Mouse (Mus musculus): ENCODE data around the gene Gm26992.

Gene Gm26992

GRCm38 (mm10) chrX:103484050-103484449 lies 62.2 kb downstream of the Gm26992 start:
- peak in 1 of 2 experiments; percentile 63 for DNase-seq

DNA sequence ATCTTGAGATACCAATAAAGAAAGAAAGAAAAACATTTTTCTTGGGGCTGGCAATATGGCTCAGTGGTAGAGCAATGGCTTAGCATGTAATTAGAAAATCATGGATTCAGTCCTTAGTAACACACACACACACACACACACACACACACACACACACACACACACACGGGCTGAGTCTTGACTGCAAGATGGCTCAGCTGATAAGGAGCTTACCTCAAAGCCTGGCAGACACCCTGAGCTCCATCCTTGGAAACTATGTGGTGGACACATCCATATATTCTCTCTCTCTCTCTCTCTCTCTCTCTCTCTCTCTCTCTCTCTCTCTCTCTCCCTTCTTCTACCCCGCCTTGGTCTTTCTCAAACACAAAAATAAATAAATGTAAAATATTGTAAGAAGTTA lies 69.0 kb downstream of the Gm26992 start:
- no peak for DNase-seq

GRCm38 (mm10) chrX:103492398-103493256 lies 70.8 kb downstream of the Gm26992 start:
- DNase-seq, result peak in 1 of 2 experiments; percentile 17

DNA sequence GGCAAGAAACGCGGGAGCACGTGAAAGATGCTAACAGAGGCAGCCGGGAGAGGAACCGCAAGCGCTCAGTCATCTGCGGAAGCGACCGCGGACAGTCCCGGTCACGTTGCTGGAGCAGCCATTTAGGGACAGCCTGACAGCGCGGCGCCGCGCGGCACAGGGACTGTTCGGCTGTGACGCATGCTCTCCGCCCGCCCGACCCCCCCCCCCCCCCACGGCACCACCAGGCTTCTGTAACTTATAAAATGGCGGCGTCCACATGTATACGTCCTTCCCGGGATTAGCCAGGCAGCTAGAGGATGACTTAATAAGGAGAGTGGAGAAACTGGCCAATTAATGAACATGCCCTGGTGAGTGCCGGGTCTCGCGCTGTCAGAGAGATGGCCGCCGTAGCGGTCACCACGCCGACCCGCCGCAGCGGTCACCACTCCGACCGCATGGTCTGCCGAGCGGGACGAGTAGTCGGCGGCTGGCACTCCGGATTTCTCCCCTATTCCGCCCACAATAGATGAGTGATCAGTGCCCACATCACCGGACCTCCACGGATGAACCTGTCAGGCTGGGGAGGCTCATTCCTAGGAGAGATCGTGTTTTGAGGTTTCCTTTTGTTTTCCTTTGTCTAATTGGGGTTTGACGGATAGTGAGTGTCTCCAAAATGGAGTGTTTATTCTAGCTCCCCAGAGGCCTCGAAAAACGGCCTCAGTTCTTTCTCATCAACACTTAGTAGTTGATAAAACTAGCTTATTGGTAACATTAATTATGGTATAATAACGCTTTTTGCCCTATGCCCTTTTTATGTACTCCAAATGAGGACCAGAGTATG lies 71.8 kb downstream of the Gm26992 start:
- DNase-seq, result peak; percentile 81 to 82

GRCm38 (mm10) chrX:103499374-103499773 lies 77.6 kb downstream of the Gm26992 start:
- DNase-seq, result no peak

DNA sequence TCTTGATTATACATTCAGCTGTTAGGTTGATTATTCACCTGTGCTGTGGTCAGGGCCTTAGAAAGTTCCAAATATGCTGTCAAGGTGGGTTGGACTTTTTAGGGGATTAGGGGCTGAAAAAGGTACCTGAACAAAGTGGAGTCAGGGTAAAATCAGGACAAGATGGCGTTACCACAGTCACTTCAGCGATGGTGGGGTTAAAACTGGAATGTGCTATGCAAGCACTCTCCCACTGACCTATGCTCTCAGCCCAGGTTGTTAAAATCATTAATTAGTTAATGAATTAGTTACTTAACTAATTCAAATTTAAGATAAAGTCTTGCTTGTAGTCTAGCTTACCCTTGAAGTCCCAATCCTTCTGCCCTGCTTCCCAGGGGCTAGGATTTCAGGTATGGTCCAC lies 78.3 kb downstream of the Gm26992 start:
- no peak for DNase-seq

DNA sequence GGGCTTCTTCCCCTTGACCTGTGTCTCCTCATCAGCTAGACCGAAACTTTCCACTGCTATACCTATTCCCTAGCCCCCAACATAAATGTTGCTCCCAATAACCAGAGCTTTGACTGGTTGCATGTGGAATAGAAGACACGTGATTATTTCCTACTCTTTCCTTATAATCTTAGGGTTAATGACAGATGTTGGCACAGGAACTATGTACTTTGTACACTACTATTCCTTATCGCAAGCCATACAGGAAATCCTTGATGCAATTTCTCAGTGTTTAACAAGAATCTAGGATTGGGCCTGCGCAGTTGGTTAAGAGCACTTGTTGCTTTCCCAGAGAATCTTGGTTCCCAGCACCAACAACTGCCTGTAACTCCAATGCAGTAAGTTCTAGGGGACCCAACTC lies 86.4 kb downstream of the Gm26992 start:
- no peak for DNase-seq

- no peak for DNase-seq
Observed at GRCm38 (mm10) chrX:103509168-103510019, 87.6 kb downstream of the Gm26992 start.

GRCm38 (mm10) chrX:103514782-103515181 lies 93.0 kb downstream of the Gm26992 start:
- peak; percentile 55 to 69 for DNase-seq

- no peak for DNase-seq
Observed at GRCm38 (mm10) chrX:103515346-103515745, 93.5 kb downstream of the Gm26992 start.

- DNase-seq, result no peak
Observed at GRCm38 (mm10) chrX:103518798-103519197, 97.0 kb downstream of the Gm26992 start.

GRCm38 (mm10) chrX:103519547-103519946 lies 97.7 kb downstream of the Gm26992 start:
- no peak for DNase-seq

GRCm38 (mm10) chrX:103521221-103521716 lies 99.5 kb downstream of the Gm26992 start:
- no peak for DNase-seq

DNA sequence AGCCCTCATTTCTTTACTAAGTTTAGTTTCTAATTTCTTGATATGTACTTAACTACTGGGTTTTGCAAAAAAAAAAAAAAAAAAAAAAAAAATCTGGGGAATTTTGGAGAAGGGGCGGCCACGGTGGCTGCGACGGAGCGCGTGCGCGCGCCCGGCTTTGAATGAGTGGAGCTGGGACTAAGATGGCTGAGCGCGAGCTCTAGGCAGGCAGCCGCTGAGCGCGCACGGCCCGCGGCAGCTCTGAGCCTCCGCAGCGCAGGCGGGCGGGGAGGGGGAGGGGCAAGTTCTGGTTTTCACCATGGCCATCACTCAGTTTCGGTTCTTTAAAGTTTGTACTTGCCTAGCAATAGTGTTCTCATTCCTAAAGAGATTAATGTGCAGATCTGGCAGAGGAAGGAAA lies 107.4 kb downstream of the Gm26992 start:
- DNase-seq, result peak; percentile 85 to 86
